Mouse (Mus musculus) ES-E14 (cell line): ENCODE data around the gene Cyfip2.

ENCODE experiments used
- CHD2 ChIP-seq: IDR thresholded peaks from 2 replicates; pipeline ENCODE4 v1.6.1; 2014; ENCODE audit warnings: mild to moderate bottlenecking, low read depth, low read length, inconsistent platforms
- ZC3H11A ChIP-seq: IDR thresholded peaks from 2 replicates; pipeline ENCODE4 v1.6.1; 2012; ENCODE audit warnings: low read depth, mild to moderate bottlenecking, inconsistent platforms, low read length, borderline replicate concordance

DNA sequence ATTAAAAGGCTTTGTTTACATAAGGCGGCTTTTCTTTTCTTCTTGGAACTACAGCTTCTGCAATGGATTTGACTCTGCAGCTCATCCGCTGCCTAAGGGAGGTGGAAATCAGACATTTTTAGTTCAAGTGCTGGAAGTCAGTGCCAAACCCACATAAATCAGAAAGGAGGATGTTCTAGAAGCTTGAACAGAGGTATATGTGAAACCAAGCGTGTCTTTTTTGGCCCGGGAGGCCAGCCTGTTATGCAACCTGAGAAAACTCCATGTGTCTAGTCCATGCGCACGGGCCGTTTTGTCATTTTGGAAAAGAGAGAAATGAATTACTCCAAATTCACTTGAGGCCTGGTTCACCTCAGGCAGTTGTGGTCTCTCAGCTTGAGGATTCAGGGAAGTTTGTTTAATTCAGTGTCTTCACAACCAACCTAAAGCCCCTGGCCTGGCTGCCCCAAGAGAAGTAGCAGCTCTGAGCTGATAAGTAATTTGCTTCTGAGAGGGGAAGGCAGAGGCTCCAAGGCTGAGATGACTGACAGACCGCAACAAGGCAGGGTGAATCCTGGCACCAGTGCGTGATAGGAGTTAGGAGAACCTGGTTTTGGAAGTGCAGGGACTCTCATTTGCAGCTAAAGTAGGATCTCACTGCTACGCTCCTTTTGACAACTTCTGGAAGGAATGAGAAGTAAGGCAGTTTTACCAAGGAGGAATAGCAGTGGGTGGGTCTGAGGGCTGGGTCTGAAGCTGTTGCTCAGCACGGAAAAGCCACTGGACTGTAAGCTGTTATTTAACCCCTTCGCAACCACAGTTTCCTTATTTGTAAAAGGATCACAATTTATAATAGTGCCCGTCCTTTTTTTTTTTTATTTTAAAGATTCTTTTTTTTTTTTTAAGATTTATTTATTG is 13.5 kb downstream of the Cyfip2 start:
- TF ChIP-seq CHD2, result no peak
- no peak for TF ChIP-seq ZC3H11A
